In genomic region chr14:118132642-118132977, GRCm38 (mm10) we compare ENCODE assay signal across 8 mouse cellular contexts. TPM values are rescaled to one million over a fixed set of nuclear protein-coding genes. Genes with fewer than 3 reads are reported as not detected.
DNase-seq lines count a peak whose midpoint lies in the region; ATAC-seq and TF ChIP-seq lines count a peak whose summit lies in the region.

Tgds (minus strand) TSS chr14:118132755.

- H3ac ChIP-seq in C2C12 (ENCODE audit: control insufficient read depth, insufficient read length, low read depth) (peak within 1 kb of the TSS; percentile 85), myocyte (ENCODE audit: control insufficient read depth, insufficient read length) (peak within 1 kb of the TSS; percentile 43)

- H3K9me3 ChIP-seq in erythroblast, embryonic 14.5 days (ENCODE audit: control insufficient read depth, low read length) = no peaks in the 10 kb centered on the region; the same call in 1 of the 2 replicates
- no peaks in the 10 kb centered on the region for H3K9me3 ChIP-seq in heart, embryonic 11.5 days (replicated peaks; ENCODE audit: control insufficient read depth, low read length)
- H3K9me3 ChIP-seq in kidney, embryonic 16.5 days (ENCODE audit: low read length) = no peaks in the 10 kb centered on the region

- ATAC-seq in heart, embryonic 11.5 days (replicated peaks; ENCODE audit: insufficient number of reproducible peaks, low FRiP score, low TSS enrichment) = peak; percentile 82
- ATAC-seq in kidney, embryonic 16.5 days (ENCODE audit: low FRiP score, low TSS enrichment) = peak; percentile 83

- TF ChIP-seq CTCF in C2C12 (IDR thresholded peaks at IDR 0.05; ENCODE audit: control insufficient read depth, insufficient read depth, insufficient read length) = no peak
- TF ChIP-seq CTCF in brain, embryonic 14.5 days (IDR thresholded peaks at IDR 0.05; ENCODE audit: borderline replicate concordance, extremely low read depth, insufficient read depth, insufficient read length) = no peak
- 0 out of 2 replicates have a peak, but pooled peaks have one; percentile 3 for TF ChIP-seq CTCF in liver, adult 2 months (IDR thresholded peaks at IDR 0.05; ENCODE audit: low read depth, low read length)

- under 1% methylated on average over 28 of the region's 28 CpGs for WGBS in heart, embryonic 11.5 days (ENCODE audit: insufficient replicate concordance)
- WGBS in kidney, embryonic 16.5 days = under 1% methylated on average over 28 of the region's 28 CpGs
- under 1% methylated on average over 28 of the region's 28 CpGs for WGBS in liver, adult 2 months

- peak within 1 kb of the TSS; percentile 97 for H3K4me3 ChIP-seq in C2C12 (ENCODE audit: insufficient read depth, poor library complexity, severe bottlenecking)
- H3K4me3 ChIP-seq in erythroblast, embryonic 14.5 days (replicated peaks) = peak within 1 kb of the TSS; percentile 88
- H3K4me3 ChIP-seq in heart, embryonic 11.5 days (ENCODE audit: low read depth, low read length) = peak within 1 kb of the TSS; percentile 86
- H3K4me3 ChIP-seq in kidney, embryonic 16.5 days (ENCODE audit: low read length) = peak within 1 kb of the TSS; percentile 63
- H3K4me3 ChIP-seq in liver, adult 2 months (ENCODE audit: insufficient read depth, low read depth, low read length) = peak within 1 kb of the TSS; percentile 90
- peak within 1 kb of the TSS; percentile 82 for H3K4me3 ChIP-seq in myocyte

- peaks cover 43% of the 10 kb centered on the region for H3K4me1 ChIP-seq in erythroblast, embryonic 14.5 days (ENCODE audit: control insufficient read depth)
- peaks cover 14% of the 10 kb centered on the region for H3K4me1 ChIP-seq in heart, embryonic 11.5 days (ENCODE audit: control insufficient read depth, insufficient read depth, low read length)
- H3K4me1 ChIP-seq in kidney, embryonic 16.5 days (ENCODE audit: insufficient read depth, low read length) = peaks cover 19% of the 10 kb centered on the region
- H3K4me1 ChIP-seq in liver, adult 2 months (ENCODE audit: control insufficient read depth, insufficient read depth, low read length) = peaks cover 10% of the 10 kb centered on the region

- peak; percentile 67; the same call in 1 of the 2 replicates for TF ChIP-seq POLR2A in brain, embryonic 14.5 days (IDR thresholded peaks at IDR 0.05; ENCODE audit: borderline replicate concordance, extremely low read depth, insufficient read depth, insufficient read length, poor library complexity, severe bottlenecking)
- TF ChIP-seq POLR2A in liver, adult 2 months (IDR thresholded peaks at IDR 0.05; ENCODE audit: extremely low read depth, insufficient read depth, low read length) = peak; percentile 88
- peak; percentile 92 for TF ChIP-seq POLR2A in myocyte (IDR thresholded peaks at IDR 0.05; ENCODE audit: insufficient read length, low read depth)

- peak; percentile 100 for DNase-seq in brain, embryonic 14.5 days (ENCODE audit: low read depth)
- DNase-seq in liver, adult 2 months (ENCODE audit: extremely low read depth, low read depth, low spot score) = peak; percentile 92
- peak; percentile 99 for DNase-seq in splenic B cell, adult 2 months (ENCODE audit: low read depth, low spot score)

- peaks cover 28% of the 10 kb centered on the region for H3K79me2 ChIP-seq in C2C12 (ENCODE audit: control insufficient read depth, insufficient read depth)
- H3K79me2 ChIP-seq in liver, adult 2 months (ENCODE audit: control insufficient read depth, insufficient read depth, low read length) = peaks cover 9% of the 10 kb centered on the region; the same call in 1 of the 2 replicates
- peaks cover 17% of the 10 kb centered on the region for H3K79me2 ChIP-seq in myocyte (ENCODE audit: control insufficient read depth, insufficient read depth)

- H3K9ac ChIP-seq in heart, embryonic 11.5 days (ENCODE audit: low read depth, low read length) = peak within 1 kb of the TSS; percentile 90
- peak within 1 kb of the TSS; percentile 74 for H3K9ac ChIP-seq in kidney, embryonic 16.5 days (replicated peaks; ENCODE audit: low read length)
- peak within 1 kb of the TSS; percentile 88 for H3K9ac ChIP-seq in liver, adult 2 months (ENCODE audit: low read depth, low read length)

- no peaks in the 10 kb centered on the region for H3K27me3 ChIP-seq in C2C12 (ENCODE audit: control insufficient read depth, insufficient read depth, insufficient read length)
- H3K27me3 ChIP-seq in erythroblast, embryonic 14.5 days (ENCODE audit: control insufficient read depth) = peaks cover 7% of the 10 kb centered on the region
- no peaks in the 10 kb centered on the region for H3K27me3 ChIP-seq in heart, embryonic 11.5 days (ENCODE audit: control insufficient read depth, insufficient read depth, low read length)
- H3K27me3 ChIP-seq in kidney, embryonic 16.5 days (ENCODE audit: insufficient read depth, low read length) = no peaks in the 10 kb centered on the region
- no peaks in the 10 kb centered on the region for H3K27me3 ChIP-seq in liver, adult 2 months (ENCODE audit: control insufficient read depth, insufficient read depth, low read length)
- no peaks in the 10 kb centered on the region for H3K27me3 ChIP-seq in myocyte (ENCODE audit: control insufficient read depth, insufficient read depth, insufficient read length)
- H3K27me3 ChIP-seq in splenic B cell, adult 2 months (ENCODE audit: control insufficient read depth, insufficient read depth, low read length, poor library complexity, severe bottlenecking) = no peaks in the 10 kb centered on the region

- peaks cover 17% of the 10 kb centered on the region for H3K36me3 ChIP-seq in C2C12 (ENCODE audit: control insufficient read depth, insufficient read depth)
- H3K36me3 ChIP-seq in erythroblast, embryonic 14.5 days (ENCODE audit: control insufficient read depth) = peaks cover 23% of the 10 kb centered on the region
- 0 out of 2 replicates have a peak, but pooled peaks cover 3% of the 10 kb centered on the region for H3K36me3 ChIP-seq in heart, embryonic 11.5 days (ENCODE audit: control insufficient read depth, insufficient read depth, low read length)
- H3K36me3 ChIP-seq in kidney, embryonic 16.5 days (ENCODE audit: insufficient read depth, low read length) = 0 out of 2 replicates have a peak, but pooled peaks cover 5% of the 10 kb centered on the region
- H3K36me3 ChIP-seq in liver, adult 2 months (ENCODE audit: control insufficient read depth, insufficient read depth, low read length) = no peaks in the 10 kb centered on the region; the same call in 1 of the 2 replicates
- H3K36me3 ChIP-seq in myocyte (ENCODE audit: control insufficient read depth, insufficient read depth) = peaks cover 4% of the 10 kb centered on the region
- H3K36me3 ChIP-seq in splenic B cell, adult 2 months (ENCODE audit: control insufficient read depth, insufficient read depth, low read length, poor library complexity, severe bottlenecking) = no peaks in the 10 kb centered on the region

- peak within 1 kb of the TSS; percentile 66 for H3K27ac ChIP-seq in heart, embryonic 11.5 days (ENCODE audit: low read depth, low read length)
- no peak within 1 kb of the TSS for H3K27ac ChIP-seq in kidney, embryonic 16.5 days (ENCODE audit: low read length)
- H3K27ac ChIP-seq in liver, adult 2 months (replicated peaks; ENCODE audit: insufficient read depth, low read depth, low read length) = peak within 1 kb of the TSS; percentile 63

- peak within 1 kb of the TSS; percentile 93 for H3K4me2 ChIP-seq in heart, embryonic 11.5 days
- peak within 1 kb of the TSS; percentile 74 for H3K4me2 ChIP-seq in kidney, embryonic 16.5 days (replicated peaks; ENCODE audit: low read depth, low read length)
- peak within 1 kb of the TSS; percentile 79 for H3K4me2 ChIP-seq in myocyte (ENCODE audit: low read depth)

- H3K79me3 ChIP-seq in C2C12 (ENCODE audit: low read depth) = peaks cover 13% of the 10 kb centered on the region

TF ChIP-seq in C2C12, 6 proteins besides CTCF, POLR2A, EP300 and RAD21:
- no peak for TF ChIP-seq MYOG (IDR thresholded peaks at IDR 0.05; ENCODE audit: control insufficient read depth, extremely low read depth, insufficient read length)
- no peak for TF ChIP-seq CEBPB (IDR thresholded peaks at IDR 0.05; ENCODE audit: low read depth)
- no peak for TF ChIP-seq USF1 (IDR thresholded peaks at IDR 0.05; ENCODE audit: low read depth)
- no peak for TF ChIP-seq FOSL1 (IDR thresholded peaks at IDR 0.05; ENCODE audit: insufficient read depth, low read length, poor library complexity, severe bottlenecking)
- no peak for TF ChIP-seq MYOD1 (IDR thresholded peaks at IDR 0.05; ENCODE audit: control insufficient read depth, insufficient read length, low read depth)

TF ChIP-seq in myocyte, 11 proteins besides CTCF, POLR2A, EP300 and RAD21:
- TF ChIP-seq MYOG (IDR thresholded peaks at IDR 0.05; ENCODE audit: control insufficient read depth in 1 of 3, insufficient read depth in 1 of 3, insufficient read length in 2 of 3, low read depth in 2 of 3) (no peak), TCF3 (IDR thresholded peaks at IDR 0.05; ENCODE audit: insufficient read length, low read depth) (no peak), SRF (IDR thresholded peaks at IDR 0.05; ENCODE audit: control insufficient read depth, insufficient read length, low read depth) (peak; percentile 41), POLR2AphosphoS2 (IDR thresholded peaks at IDR 0.05; ENCODE audit: insufficient read length, low read depth) (peak; percentile 95)

RNA-seq across cellular contexts. Expression of gene Tgds, which starts in this region (rescaled TPM):
- polyA plus RNA-seq in C2C12 (2012; fragmentation: generic; extraction: Trizol) (13.7 TPM), myocyte (2012; fragmentation: generic; extraction: Trizol) (10.0 TPM)
- polyA plus RNA-seq in brain, embryonic 14.5 days (2012; rRNA removed) = 17.6 and 20.3 TPM in 2 replicates
- polyA plus RNA-seq in erythroblast, embryonic 14.5 days (2012) = 0.27 TPM in 1 of 2 replicates, not detected in the other
- 35.9 and 37.8 TPM in 2 replicates for polyA plus RNA-seq in heart, embryonic 11.5 days (2014; fragmentation: Nextera tagmentation; extraction: Ambion mirVana)
- 33.4 and 34.9 TPM in 2 replicates for polyA plus RNA-seq in kidney, embryonic 16.5 days (2015; fragmentation: Nextera tagmentation; extraction: Ambion mirVana)
- total RNA-seq in liver, adult 2 months (2014; rRNA removed) = 32.4 and 37.9 TPM in 2 replicates
- 14.3 and 14.4 TPM in 2 replicates for polyA plus RNA-seq in liver, adult 2 months (2012; rRNA removed)
